Mouse (Mus musculus) lung, embryonic 14.5 days (tissue): ENCODE measurements at regions not wholly inside any gene's neighbourhood (a gene's known extent, or its start where the extent isn't known, plus 50 kb on each side); places are given as distances from the start of the nearest gene placed in this dataset.

ENCODE experiments used
- ATAC-seq: fragments of 200-750 bp; cut with Nextera tagmentation; 2 replicates; pipeline ENCODE4 v1.8.0; 2017; ENCODE audit warnings: mild to moderate bottlenecking, moderate TSS enrichment, moderate library complexity; ENCODE audit not compliant: insufficient read depth
- DNase-seq: peaks from one replicate; pipeline ENCODE4 v3.0.0-alpha.2; 2015
- H3K27ac ChIP-seq: fragments of 300-500 bp; sonication (generic); 2 replicates; pipeline ENCODE4 v1.5.1; 2014; ENCODE audit warnings: low read depth, mild to moderate bottlenecking, moderate library complexity
- H3K27me3 ChIP-seq: fragments of 300-500 bp; sonication (generic); 2 replicates; pipeline ENCODE4 v1.6.1; 2014; ENCODE audit warnings: low read length, control low read depth; ENCODE audit not compliant: insufficient read depth
- H3K36me3 ChIP-seq: fragments of 300-500 bp; sonication (generic); 2 replicates; pipeline ENCODE4 v1.6.1; 2014; ENCODE audit warnings: control low read depth; ENCODE audit not compliant: insufficient read depth
- H3K4me1 ChIP-seq: fragments of 300-500 bp; sonication (generic); 2 replicates; pipeline ENCODE4 v1.6.1; 2014; ENCODE audit warnings: antibody characterized with exemption, control low read depth; ENCODE audit not compliant: insufficient read depth
- H3K4me2 ChIP-seq: fragments of 300-500 bp; sonication (generic); 2 replicates; pipeline ENCODE4 v1.6.1; 2014; ENCODE audit warnings: mild to moderate bottlenecking
- H3K4me3 ChIP-seq: fragments of 300-500 bp; sonication (generic); 2 replicates; pipeline ENCODE4 v1.5.1; 2014; ENCODE audit warnings: low read depth, low read length
- H3K9ac ChIP-seq: fragments of 300-500 bp; sonication (generic); 2 replicates; pipeline ENCODE4 v1.6.1; 2014
- H3K9me3 ChIP-seq: fragments of 300-500 bp; sonication (generic); 2 replicates; pipeline ENCODE4 v1.6.1; 2016; ENCODE audit warnings: low read depth, low read length, control low read depth
- CTCF ChIP-seq: IDR thresholded peaks from 2 replicates; pipeline ENCODE4 v1.5.1; 2016; ENCODE audit warnings: antibody characterized with exemption, low read depth
- WGBS: fragments of 180-500 bp; shearing (Covaris S2); extraction: QIAGEN DNeasy Blood & Tissue Kit; methylation state at CpG from one replicate; pipeline ENCODE4 v1.1.7; 2014; 5-methylcytosine and 5-hydroxymethylcytosine counted together

GRCm38 (mm10) chr19:14340759-14341158 is 257.1 kb downstream of the Tle4 start:
- no peak for ATAC-seq
- Histone ChIP-seq H3K27ac (no peak overlapping the region), H3K4me1 (no peaks in the 10 kb centered on the region), H3K27me3 (no peaks in the 10 kb centered on the region), H3K4me2 (no peak overlapping the region), H3K9me3 (no peaks in the 10 kb centered on the region), H3K4me3 (no peak overlapping the region), H3K36me3 (no peaks in the 10 kb centered on the region), H3K9ac (no peak overlapping the region)
- TF ChIP-seq CTCF = no peak
- peak; percentile 41 for DNase-seq
- 27% methylated on average over 2 of the region's 2 CpGs for WGBS

- DNase-seq (no peak), ATAC-seq (no peak)
- Histone ChIP-seq H3K4me3 (no peak overlapping the region), H3K4me1 (no peaks in the 10 kb centered on the region), H3K4me2 (no peak overlapping the region), H3K9me3 (no peaks in the 10 kb centered on the region), H3K36me3 (no peaks in the 10 kb centered on the region), H3K27me3 (no peaks in the 10 kb centered on the region), H3K27ac (no peak overlapping the region), H3K9ac (no peak overlapping the region)
- TF ChIP-seq CTCF = no peak
- WGBS = 65% methylated on average over 5 of the region's 5 CpGs
Measured at GRCm38 (mm10) chr19:14343890-14344289, 254.0 kb downstream of the Tle4 start.

GRCm38 (mm10) chr19:14344467-14344866 is 253.4 kb downstream of the Tle4 start:
- Histone ChIP-seq H3K9ac (no peak overlapping the region), H3K4me2 (no peak overlapping the region), H3K27ac (no peak overlapping the region), H3K4me3 (no peak overlapping the region), H3K9me3 (no peaks in the 10 kb centered on the region), H3K36me3 (no peaks in the 10 kb centered on the region), H3K27me3 (no peaks in the 10 kb centered on the region), H3K4me1 (no peaks in the 10 kb centered on the region)
- no peak for DNase-seq
- no peak for TF ChIP-seq CTCF
- no peak for ATAC-seq
- 82% methylated on average over 3 of the region's 3 CpGs for WGBS

GRCm38 (mm10) chr19:14347026-14347425 is 250.8 kb downstream of the Tle4 start:
- no peak for DNase-seq
- WGBS = 64% methylated on average over 2 of the region's 2 CpGs
- Histone ChIP-seq H3K4me3 (no peak overlapping the region), H3K9ac (no peak overlapping the region), H3K4me1 (no peaks in the 10 kb centered on the region), H3K4me2 (no peak overlapping the region), H3K9me3 (no peaks in the 10 kb centered on the region), H3K36me3 (no peaks in the 10 kb centered on the region), H3K27me3 (no peaks in the 10 kb centered on the region), H3K27ac (no peak overlapping the region)
- no peak for TF ChIP-seq CTCF
- ATAC-seq = no peak

- Histone ChIP-seq H3K9me3 (no peaks in the 10 kb centered on the region), H3K4me3 (no peak overlapping the region), H3K4me2 (no peak overlapping the region), H3K36me3 (no peaks in the 10 kb centered on the region), H3K4me1 (no peaks in the 10 kb centered on the region), H3K27me3 (no peaks in the 10 kb centered on the region), H3K27ac (no peak overlapping the region), H3K9ac (no peak overlapping the region)
- no peak for TF ChIP-seq CTCF
- ATAC-seq (peak; percentile 60; the same call in 1 of the 2 replicates), DNase-seq (no peak)
Measured at GRCm38 (mm10) chr19:14347429-14347828, 250.4 kb downstream of the Tle4 start.

GRCm38 (mm10) chr19:14349753-14350152 is 248.1 kb downstream of the Tle4 start:
- no peak overlapping the region for H3K4me3 ChIP-seq
- no peaks in the 10 kb centered on the region for H3K36me3 ChIP-seq
- H3K4me1 ChIP-seq = no peaks in the 10 kb centered on the region
- 70% methylated on average over 2 of the region's 2 CpGs for WGBS
- H3K9ac ChIP-seq = no peak overlapping the region
- no peak overlapping the region for H3K27ac ChIP-seq
- H3K4me2 ChIP-seq = no peak overlapping the region
- DNase-seq = no peak
- no peak for TF ChIP-seq CTCF
- no peaks in the 10 kb centered on the region for H3K27me3 ChIP-seq
- no peaks in the 10 kb centered on the region for H3K9me3 ChIP-seq
- no peak for ATAC-seq

GRCm38 (mm10) chr19:14351728-14352340 is 246.0 kb downstream of the Tle4 start:
- ATAC-seq = no peak
- no peaks in the 10 kb centered on the region for H3K36me3 ChIP-seq
- H3K27ac ChIP-seq = no peak overlapping the region
- TF ChIP-seq CTCF = no peak
- H3K27me3 ChIP-seq = no peaks in the 10 kb centered on the region
- H3K4me1 ChIP-seq = no peaks in the 10 kb centered on the region
- WGBS = 34% methylated on average over 4 of the region's 4 CpGs
- H3K4me2 ChIP-seq = no peak overlapping the region
- H3K4me3 ChIP-seq = no peak overlapping the region
- no peaks in the 10 kb centered on the region for H3K9me3 ChIP-seq
- H3K9ac ChIP-seq = no peak overlapping the region
- no peak for DNase-seq

GRCm38 (mm10) chr19:14352551-14352950 is 245.3 kb downstream of the Tle4 start:
- no peaks in the 10 kb centered on the region for H3K36me3 ChIP-seq
- no peak for ATAC-seq
- H3K4me2 ChIP-seq = no peak overlapping the region
- H3K27ac ChIP-seq = no peak overlapping the region
- TF ChIP-seq CTCF = no peak
- H3K4me1 ChIP-seq = no peaks in the 10 kb centered on the region
- H3K4me3 ChIP-seq = no peak overlapping the region
- no peaks in the 10 kb centered on the region for H3K27me3 ChIP-seq
- no peak overlapping the region for H3K9ac ChIP-seq
- H3K9me3 ChIP-seq = no peaks in the 10 kb centered on the region
- 82% methylated on average over 3 of the region's 3 CpGs for WGBS
- DNase-seq = no peak
